In the genomic region with DNA sequence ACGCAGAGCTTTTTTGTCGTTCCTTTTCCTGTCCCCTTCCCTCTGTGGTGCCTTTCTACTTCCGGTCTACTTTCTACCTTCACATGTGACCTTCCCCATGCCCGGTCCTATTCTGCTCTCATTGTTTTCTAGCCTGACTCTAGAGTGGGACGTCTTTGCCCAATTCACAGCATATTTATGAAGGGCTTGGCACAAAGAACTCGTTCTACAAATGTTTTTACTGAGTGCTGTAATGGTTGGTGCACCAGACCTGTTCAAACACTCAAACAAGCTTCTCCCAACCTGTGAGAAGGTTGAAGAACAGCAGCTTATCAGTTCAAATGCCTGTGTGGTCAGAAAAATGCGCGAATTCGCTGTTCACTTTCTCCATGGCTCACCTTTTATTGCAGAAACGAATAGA, we compare ENCODE assay signal across 22 mouse cellular contexts. TPM values are rescaled to one million over a fixed set of nuclear protein-coding genes. Genes with fewer than 3 reads are reported as not detected.
A peak's percentile ranks its signal among the peaks of the same experiment; 100 is the strongest.
DNase-seq lines count a peak whose midpoint lies in the region; ATAC-seq and TF ChIP-seq lines count a peak whose summit lies in the region.
"Had no signal": no experiment of that assay in that cellular context is flagged by ENCODE, and none has a peak within 500 bp of the region (broad histone marks: within the 10 kb centered on the region; RNA-seq: fewer than 3 reads in every experiment).

No protein-coding gene starts in this region.

- no peak for TF ChIP-seq CTCF in lung, embryonic 14.5 days (IDR thresholded peaks at IDR 0.05; ENCODE audit: low read depth)
- no peak for TF ChIP-seq CTCF in lung, adult 2 months (IDR thresholded peaks at IDR 0.05; ENCODE audit: insufficient read depth, low read length)

- peak; percentile 39 for DNase-seq in lung, embryonic 14.5 days
- no peak for DNase-seq in lung, adult 2 months
- DNase-seq in lung, postnatal 10 days = peak; percentile 9
- DNase-seq in lung, postnatal 36 days = peak; percentile 32
- DNase-seq in ovary, postnatal 10 days (ENCODE audit: low spot score) = no peak
- no peak for DNase-seq in kidney, postnatal 36 days
- DNase-seq: adrenal gland, postnatal 10 days; adrenal gland, postnatal 36 days; cerebellum, adult 18-20 months; cerebellum, adult 9-11 months; cerebellum, postnatal 25 days; forebrain, postnatal 0 days; gastrocnemius, adult 2 months; gastrocnemius, postnatal 14 days; heart, adult 11 months; heart, postnatal 36 days had no signal

- H3K4me1 ChIP-seq in lung, embryonic 14.5 days (ENCODE audit: insufficient read depth) = no peaks in the 10 kb centered on the region
- H3K4me1 ChIP-seq in lung, adult 2 months (ENCODE audit: control insufficient read depth, insufficient read depth, low read length) = no peaks in the 10 kb centered on the region
- H3K4me1 ChIP-seq: embryonic facial prominence, embryonic 15.5 days had no signal

- WGBS in lung, embryonic 14.5 days = 58% methylated on average over 10 of the region's 10 CpGs
- 60% methylated on average over 10 of the region's 10 CpGs for WGBS in lung, adult 2 months

- H3K9me3 ChIP-seq in lung, embryonic 14.5 days (ENCODE audit: low read depth, low read length) = no peaks in the 10 kb centered on the region
- H3K9me3 ChIP-seq: embryonic facial prominence, embryonic 12.5 days; embryonic facial prominence, embryonic 15.5 days had no signal

- H3K27ac ChIP-seq in lung, embryonic 14.5 days (ENCODE audit: low read depth) = no peak overlapping the region
- H3K27ac ChIP-seq: embryonic facial prominence, embryonic 12.5 days; embryonic facial prominence, embryonic 15.5 days; gastrocnemius, adult 2 months; hindbrain, embryonic 14.5 days; hindbrain, postnatal 0 days had no signal

- no peak for TF ChIP-seq POLR2A in lung, adult 2 months (IDR thresholded peaks at IDR 0.05; ENCODE audit: borderline replicate concordance, extremely low read depth, low read depth, low read length)

- H3K4me2 ChIP-seq in lung, embryonic 14.5 days = no peak overlapping the region
- H3K4me2 ChIP-seq: embryonic facial prominence, embryonic 12.5 days; embryonic facial prominence, embryonic 15.5 days; heart, embryonic 11.5 days; hindbrain, embryonic 14.5 days had no signal

- ATAC-seq in lung, embryonic 14.5 days (ENCODE audit: insufficient read depth) = peak; percentile 63; the same call in 1 of the 2 replicates
- ATAC-seq: forebrain, embryonic 14.5 days; forebrain, postnatal 0 days; hindbrain, postnatal 0 days had no signal

- no peak overlapping the region for H3K9ac ChIP-seq in lung, embryonic 14.5 days
- H3K9ac ChIP-seq: embryonic facial prominence, embryonic 12.5 days; embryonic facial prominence, embryonic 15.5 days; forebrain, postnatal 0 days; hindbrain, embryonic 14.5 days had no signal

- H3K27me3 ChIP-seq in lung, embryonic 14.5 days (ENCODE audit: insufficient read depth, low read length) = no peaks in the 10 kb centered on the region
- H3K27me3 ChIP-seq: embryonic facial prominence, embryonic 12.5 days; embryonic facial prominence, embryonic 15.5 days had no signal

- no peak overlapping the region for H3K4me3 ChIP-seq in lung, embryonic 14.5 days (ENCODE audit: low read depth, low read length)
- H3K4me3 ChIP-seq in lung, adult 2 months (replicated peaks; ENCODE audit: extremely low read depth, low read depth, low read length) = no peak overlapping the region
- H3K4me3 ChIP-seq: embryonic facial prominence, embryonic 12.5 days; embryonic facial prominence, embryonic 15.5 days; gastrocnemius, adult 2 months had no signal

- H3K36me3 ChIP-seq in lung, embryonic 14.5 days (ENCODE audit: insufficient read depth) = no peaks in the 10 kb centered on the region
- H3K36me3 ChIP-seq: embryonic facial prominence, embryonic 12.5 days; embryonic facial prominence, embryonic 15.5 days had no signal

RNA-seq across cellular contexts. Expression of a gene that starts 44.8 kb away (rescaled TPM):
- 16.1 and 16.9 TPM in 2 replicates for polyA plus RNA-seq in lung, embryonic 14.5 days (2014; fragmentation: Nextera tagmentation; extraction: Ambion mirVana)
- 13.2 and 16.0 TPM in 2 replicates for polyA plus RNA-seq in lung, adult 2 months (2012; rRNA removed)

Comparison
In these comparisons a context has a peak if more than half of its experiments do, and no peak if none do; other contexts are left out.
1. DNase-seq: peak in lung, embryonic 14.5 days (single experiment), lung, postnatal 10 days (single experiment) and lung, postnatal 36 days (single experiment); none in lung, adult 2 months (single experiment), ovary, postnatal 10 days (single experiment) and kidney, postnatal 36 days (0 of 2).